Mouse (Mus musculus): Measurements from ENCODE around the gene Fli1. TPM values are rescaled to one million over a fixed set of nuclear protein-coding genes. Genes with fewer than 3 reads are reported as not detected.

The Fli1 gene
- total RNA-seq, 2 experiments from 2014 or later = 80.2 to 107 TPM

DNA sequence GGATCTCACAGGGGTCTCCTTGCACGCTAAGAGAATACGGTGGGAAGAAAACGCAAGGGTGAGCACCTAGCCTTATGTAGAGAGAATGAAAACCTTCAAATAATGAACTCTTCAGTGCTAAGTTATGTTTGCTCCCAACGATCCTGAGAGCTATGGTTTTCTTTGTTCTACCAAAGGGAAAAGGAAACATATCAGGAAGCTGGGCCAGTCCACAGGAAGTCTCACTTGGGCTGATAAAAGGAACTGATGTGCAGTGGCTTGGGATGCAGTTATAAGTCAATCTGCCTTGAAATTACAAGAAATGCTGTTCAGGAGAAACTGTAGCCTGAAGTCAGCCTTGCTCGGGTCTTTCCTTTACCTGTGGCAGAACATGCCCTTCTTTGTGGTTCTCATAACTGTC, 13.1 kb downstream of the Fli1 start:
- 0 out of 2 replicates have a peak, but pooled peaks have one; percentile 35 for ATAC-seq (replicated peaks; ENCODE audit: poor library complexity)

DNA sequence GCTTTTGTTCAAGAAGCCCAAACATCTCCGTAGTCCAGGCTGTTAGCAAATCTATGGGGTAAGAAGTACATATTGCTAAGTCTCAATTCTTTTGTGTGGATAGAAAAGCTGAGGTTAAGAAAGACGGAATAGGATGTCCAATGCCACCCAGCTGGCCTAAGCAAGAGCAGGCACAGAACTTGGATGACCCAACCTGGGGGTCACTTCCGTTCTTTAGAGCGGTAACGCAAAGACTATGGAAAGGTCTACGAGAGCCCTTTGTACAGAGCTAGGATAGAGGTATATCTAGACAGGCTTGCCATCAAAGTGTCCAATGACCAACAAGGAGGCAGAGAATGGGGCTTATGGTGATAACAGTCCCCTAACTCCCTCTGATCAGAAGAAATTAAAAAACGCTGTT, 15.3 kb downstream of the Fli1 start:
- ATAC-seq (replicated peaks; ENCODE audit: poor library complexity) = no peak

DNA sequence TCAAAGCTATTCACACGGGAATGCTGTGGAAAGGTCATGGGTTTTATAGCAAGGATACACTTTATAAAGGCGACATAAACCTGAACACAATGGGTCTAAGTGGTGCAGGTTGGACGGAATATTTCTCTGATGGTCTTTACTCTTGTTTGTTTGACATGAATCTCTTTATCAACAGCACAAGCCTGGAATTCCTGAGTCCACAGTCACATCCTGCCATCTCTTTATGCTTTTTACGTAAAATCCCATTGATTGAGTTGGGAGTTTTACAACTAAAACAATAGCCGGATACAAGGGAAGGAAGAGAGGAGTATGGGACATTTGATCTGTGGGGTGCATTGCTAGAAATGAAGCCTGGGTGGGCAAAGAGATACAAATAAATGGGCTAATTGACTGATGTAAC, 16.9 kb downstream of the Fli1 start:
- no peak for ATAC-seq (replicated peaks; ENCODE audit: poor library complexity)

DNA sequence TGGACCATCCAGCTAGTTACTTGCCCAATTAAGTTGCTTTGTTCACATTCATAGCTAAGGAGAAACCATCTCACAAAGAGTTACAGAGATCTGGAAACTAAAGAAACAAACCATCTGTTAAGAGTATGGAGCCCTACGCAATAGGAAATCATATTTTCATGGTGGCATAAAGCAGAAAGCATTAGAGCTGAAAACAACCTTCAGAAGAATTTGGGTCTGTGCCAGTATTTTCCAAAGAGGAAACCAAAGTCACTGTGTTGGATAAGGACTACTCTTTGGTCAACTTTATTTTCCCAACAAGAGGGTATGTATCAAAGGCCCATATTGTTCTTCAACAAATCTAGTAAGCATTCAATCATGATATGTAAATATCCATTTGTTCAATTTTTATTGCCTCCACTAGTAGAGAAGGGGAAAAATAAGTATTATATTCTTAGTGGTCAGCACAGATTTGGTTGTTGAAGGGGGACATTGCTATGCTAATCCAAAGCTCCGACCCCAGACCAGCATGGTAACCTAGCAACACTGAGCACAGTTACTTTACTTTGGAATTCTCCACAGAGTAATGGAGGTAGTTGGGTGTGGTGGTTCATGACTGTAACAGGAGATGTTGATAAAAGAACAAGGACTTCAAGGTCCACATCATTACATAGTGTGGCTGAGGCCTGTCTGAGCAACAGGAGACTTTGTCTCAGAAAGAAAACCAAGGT, 20.0 kb downstream of the Fli1 start:
- no peak for ATAC-seq (replicated peaks; ENCODE audit: poor library complexity)

DNA sequence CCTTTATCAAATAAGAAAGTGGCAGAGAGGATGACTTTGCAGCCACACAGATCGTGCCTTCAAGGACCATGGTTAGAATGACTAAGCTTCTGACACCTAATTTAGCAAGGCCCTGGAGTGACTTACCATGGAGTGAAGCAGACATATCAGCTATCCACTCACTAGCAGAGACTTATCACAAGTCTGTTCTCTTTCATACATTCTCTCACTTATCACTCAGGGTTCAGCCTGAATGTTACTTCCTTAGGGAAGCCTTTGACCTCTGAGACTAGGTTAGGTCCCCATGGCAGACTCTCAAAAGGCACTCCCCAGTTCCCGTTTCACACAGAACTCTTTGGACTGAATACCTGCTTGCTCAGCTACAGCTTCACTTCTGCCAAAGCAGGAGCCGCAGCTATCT, 21.3 kb downstream of the Fli1 start:
- ATAC-seq (replicated peaks; ENCODE audit: poor library complexity) = peak; percentile 45

DNA sequence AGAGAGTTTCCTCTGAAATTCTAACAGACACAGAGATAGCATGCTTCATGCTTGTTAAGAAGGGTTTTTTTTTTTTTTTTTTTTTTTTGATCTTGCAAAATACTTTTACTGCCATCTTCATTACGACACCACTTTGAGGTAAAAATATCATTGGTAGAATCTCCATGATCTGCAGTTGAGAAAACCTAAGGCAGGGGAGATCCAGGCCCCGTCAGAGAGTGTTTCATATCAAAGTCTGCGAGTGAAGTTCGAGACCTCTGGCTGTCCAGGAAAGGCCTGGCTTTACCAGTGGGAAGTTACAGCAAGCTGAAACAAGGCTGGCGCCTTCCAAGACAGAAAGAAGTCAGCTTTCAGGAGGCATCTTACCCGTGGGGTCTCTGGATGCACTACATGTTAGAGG, 21.8 kb downstream of the Fli1 start:
- peak; percentile 15 for ATAC-seq (replicated peaks; ENCODE audit: poor library complexity)

DNA sequence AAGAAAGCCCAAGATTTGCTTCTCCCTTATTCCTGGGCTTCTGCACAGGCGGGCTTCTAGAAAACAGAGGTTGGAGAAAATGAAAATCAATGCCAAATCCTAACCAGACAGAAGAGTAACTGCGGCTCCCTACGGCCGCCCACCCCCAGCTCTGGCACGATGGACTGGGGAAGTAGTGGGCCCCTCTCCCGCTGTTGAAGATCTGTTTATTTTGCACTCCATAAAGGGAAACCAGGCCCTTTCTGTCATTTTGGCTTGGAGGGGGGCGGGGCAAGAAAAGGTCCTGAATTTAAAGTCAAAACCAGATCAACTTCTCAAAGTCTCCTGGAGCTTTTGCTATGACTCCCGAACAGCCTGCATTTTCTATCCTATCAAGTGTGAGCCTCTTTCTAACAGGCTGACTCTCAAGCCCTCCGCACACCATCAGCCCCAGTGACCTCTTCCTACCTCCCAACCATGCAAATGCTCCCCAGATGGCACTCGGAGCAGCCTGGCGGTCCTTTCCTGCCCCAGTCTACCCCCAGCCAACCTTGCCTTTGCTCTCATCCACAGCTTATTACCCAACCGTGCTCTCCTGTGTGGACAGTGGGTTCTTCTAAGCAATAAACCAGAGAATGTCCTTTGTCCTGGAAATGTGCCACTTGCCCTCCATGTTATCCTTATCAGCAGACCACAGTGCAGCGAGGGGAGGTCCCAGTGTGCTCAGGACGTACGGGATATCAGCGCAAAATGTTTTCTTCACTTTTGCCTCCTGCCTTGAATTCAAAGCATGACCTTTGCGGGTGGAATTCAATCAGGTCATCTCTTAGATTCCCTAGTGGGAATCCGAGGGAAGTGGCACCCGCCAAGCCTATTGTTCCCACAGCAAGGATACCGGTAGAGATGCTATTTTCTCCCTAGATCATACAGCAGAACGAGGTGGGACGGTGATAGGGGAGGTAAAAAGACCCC, 23.3 kb downstream of the Fli1 start:
- ATAC-seq (replicated peaks; ENCODE audit: poor library complexity) = peak; percentile 27

DNA sequence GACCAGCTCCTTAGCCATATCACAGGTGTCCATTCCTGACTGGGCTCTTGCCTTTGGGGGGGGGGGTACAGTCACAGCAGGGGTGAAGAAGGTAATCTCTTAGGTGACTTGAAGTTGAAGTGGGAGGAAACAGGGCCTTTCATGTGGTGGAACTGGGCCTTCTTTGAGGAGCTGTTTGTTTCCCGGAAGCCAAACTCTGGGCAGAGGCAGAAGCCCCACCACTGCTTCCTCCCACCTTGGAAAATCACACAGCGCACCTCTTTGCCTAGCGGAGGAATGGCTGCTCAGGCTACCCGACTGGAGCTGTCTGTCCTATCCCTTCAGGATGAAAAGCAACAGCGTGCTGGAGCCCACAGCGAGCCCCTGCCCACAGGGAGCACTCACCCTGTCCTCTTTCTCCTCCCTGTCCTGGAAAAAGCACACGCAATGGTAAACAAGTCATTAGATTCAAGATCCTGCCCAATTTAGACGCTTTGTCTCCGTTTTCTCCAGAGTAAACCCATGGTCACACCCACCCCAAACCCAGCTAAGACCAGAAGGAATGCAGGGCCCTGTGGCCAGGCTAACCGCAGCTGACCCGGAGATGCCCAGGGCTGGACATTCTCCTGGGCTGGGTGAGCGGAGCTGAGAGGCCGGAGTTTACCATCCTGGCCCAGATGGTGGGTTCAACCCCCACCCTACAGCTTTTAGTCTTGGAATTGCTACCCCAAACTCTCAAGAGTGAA, 24.1 kb downstream of the Fli1 start:
- ATAC-seq (replicated peaks; ENCODE audit: poor library complexity) = no peak

DNA sequence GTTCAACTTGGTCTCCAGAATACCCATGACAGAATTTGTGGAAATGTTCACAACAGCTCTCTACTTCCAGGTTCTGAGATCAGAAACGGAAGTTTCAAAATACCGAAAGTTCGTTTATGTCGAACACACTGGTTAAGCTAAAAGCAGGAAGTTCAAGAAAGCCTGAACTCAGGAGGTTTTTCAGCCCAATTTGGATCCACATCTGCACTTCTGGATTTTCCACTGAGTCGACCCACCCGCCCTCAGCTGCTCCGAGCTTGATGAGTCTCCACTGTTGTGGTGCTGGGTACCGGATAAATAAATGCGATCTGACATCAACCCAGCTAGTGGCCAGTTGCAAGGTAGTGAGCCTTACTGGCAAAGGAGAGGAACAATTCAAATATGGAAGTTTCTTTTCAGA, 26.0 kb downstream of the Fli1 start:
- peak; percentile 23 for ATAC-seq (replicated peaks; ENCODE audit: poor library complexity)

DNA sequence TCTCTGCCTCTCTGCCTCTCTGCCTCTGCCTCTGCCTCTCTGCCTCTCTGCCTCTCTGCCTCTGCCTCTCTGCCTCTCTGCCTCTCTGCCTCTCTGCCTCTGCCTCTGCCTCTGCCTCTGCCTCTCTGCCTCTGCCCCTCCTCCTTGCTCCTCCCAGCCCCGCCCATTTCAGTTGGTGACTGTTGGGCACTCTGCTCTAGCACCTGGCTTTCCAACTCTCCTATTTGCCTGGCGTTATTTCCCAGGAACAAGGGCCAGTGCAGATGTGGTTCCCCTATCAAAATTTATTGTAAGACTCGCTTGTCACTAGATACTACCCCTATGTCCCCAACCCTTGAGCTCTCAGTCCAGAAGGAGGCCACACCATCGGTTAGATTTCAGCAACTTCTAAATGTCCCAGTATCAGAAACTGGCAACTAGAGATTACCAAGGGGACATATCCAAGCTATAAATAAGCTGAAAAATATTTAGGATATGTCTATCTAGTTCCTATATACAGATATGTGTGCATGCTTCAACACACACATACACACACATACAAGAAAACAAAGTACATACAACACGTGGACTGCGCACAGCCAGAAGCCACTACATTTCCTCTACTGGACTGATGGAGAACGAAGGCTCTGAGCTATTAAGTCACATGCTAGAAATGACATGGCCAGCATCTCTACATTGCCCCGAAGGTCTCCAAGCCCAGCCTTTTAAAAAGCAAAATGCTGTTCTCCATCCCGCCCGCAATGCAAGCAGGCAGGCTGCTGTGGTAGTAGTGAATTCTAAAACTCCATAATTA, 26.6 kb downstream of the Fli1 start:
- ATAC-seq (replicated peaks; ENCODE audit: poor library complexity) = peak; percentile 51

DNA sequence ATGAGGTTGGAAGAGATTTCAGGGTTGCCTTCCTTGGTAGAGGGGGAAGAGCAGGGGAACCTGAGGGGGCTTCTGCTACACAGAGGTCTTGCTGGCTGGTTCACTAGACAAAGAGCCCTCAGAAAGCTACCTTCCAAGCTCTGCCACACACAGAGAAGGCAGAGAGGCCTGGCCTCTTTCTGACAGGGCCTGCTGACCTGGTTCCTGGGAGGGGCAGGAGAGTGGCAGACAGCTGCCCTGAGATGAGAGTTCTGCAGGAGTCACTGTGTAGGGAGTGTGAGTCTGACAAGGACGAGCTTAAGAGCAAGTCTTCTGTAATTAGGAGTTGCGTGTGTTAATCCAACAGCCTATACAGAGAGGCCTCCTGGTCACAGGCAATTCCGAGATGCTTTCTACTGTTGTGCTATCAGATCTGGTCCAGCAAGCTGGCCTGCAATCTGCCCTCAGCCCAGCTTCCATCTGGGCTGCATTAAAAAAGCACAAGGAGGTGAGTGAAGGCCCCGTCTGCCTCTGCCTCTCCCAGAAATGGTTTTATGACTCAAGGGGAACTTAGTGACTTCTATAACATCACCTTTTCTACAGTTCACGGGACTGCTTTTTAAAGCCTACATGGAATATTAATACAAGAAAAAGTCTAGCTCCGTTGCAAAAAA, 28.1 kb downstream of the Fli1 start:
- no peak for ATAC-seq (replicated peaks; ENCODE audit: poor library complexity)

DNA sequence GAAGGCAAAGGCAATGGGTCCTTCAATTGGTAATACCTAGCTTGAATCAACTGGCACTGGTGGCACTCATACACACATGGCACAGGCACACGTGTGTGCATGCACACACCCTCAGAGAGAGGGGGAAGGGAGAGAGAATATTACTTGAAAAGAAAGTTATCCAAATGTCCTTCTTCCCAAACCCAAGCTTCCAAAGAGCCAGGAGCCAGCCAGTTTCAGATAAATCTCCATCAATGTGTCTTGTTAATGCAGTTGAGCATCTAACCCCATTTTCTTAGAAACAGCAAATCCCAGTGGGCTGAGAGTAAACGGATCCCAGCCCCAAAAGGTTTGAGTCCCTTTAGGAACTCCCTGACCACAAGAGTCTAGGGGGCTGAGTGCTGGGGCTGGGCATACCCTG, 29.2 kb downstream of the Fli1 start:
- ATAC-seq (replicated peaks; ENCODE audit: poor library complexity) = no peak

DNA sequence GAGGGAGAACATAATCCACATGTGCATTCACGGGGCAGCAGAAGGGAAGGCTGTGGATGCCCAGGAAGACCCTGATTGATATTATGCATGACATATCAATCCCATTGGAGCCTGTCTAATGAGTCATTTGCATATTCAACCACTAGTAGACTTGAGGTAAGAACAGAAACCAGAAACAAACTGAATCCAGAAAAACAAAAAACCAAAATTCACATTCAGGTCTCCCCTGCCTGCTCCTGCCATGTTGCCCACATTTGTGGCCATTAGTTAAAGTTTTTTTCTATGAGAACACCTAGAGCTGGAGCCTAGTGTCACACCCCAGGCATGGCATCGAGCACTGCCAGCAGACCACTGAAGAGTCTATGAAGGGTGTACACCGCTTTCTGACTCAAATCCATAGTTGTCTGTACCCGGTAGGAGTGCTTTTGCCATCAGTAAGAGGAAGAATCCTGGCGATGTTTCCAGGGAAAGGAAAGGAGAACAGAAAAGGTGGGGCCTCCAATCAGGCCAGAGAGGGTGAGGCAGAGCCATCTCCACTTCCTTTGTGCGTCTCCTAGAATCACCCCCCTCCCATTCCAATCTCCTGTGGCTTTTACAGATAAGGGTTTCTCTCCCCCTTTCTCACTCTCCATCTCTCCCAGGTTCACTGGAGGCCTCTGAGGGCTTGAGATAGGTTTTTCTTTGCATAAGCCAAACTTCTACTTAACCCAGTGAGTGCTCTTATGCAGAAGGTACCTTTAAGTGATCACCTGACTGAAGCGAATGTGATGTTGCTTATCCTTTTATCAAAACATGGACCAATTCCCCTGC, 32.0 kb downstream of the Fli1 start:
- no peak for ATAC-seq (replicated peaks; ENCODE audit: poor library complexity)

DNA sequence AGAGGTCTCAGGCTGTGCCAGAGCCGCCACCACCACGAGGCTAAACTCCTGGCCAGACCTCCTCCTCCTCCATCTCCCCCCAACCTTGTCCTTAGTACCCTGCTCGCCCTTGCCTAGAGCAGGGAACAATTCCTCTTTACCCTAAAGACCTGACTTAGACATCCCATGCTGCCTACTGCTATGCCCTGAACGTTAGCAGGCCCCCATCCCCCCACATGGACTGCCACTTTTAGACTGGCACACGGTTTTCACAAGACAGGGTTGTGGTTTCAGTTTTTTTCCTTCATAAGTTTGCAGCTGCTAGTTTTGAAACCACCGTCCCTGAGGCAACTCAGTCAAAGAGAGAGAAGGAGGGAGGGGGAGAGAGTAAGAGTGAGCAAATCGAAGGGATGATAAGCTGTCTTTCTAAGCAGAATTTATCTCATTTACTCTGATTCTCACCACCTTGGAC, 32.9 kb downstream of the Fli1 start:
- peak; percentile 49 for ATAC-seq (replicated peaks; ENCODE audit: poor library complexity)

DNA sequence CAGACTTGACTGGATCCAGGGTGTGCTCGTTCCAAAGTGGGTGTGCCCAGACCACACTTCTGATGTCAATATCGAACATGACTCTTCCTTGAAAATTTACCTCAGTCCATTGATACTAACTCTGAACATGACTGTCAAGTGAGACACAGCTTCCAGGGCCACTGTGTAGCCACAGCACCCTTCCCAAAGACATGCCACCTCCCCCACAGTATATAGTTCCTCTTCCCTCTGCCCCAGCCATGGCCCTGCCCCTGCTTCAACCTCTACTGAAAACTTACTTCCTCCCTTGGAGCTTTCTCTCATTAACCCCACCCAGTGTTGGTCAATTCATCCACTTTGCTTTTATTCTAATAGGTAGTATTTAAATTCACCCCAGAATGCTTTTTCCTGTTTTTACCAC, 34.0 kb downstream of the Fli1 start:
- peak; percentile 68 for ATAC-seq (replicated peaks; ENCODE audit: poor library complexity)

DNA sequence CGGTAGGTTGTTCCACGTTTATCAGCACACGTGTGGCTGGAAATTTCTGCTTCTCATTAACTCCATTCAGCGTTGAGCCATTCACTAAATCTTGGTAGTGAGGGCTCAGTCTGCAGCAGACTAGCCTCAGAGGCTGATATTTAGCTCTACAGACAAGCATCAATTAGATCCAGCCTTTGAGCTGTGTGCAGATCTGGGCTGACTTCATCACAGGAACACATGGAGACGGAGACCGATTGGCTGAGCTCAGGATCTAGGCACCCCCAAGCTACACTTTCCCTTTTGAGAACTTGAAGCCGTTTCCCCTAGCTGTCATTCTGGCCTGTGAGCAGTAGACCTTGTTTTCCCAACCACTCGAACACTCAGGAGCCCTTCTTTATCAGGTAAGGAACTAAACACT, 34.5 kb downstream of the Fli1 start:
- ATAC-seq (replicated peaks; ENCODE audit: poor library complexity) = peak; percentile 1; the same call in 1 of the 2 replicates

DNA sequence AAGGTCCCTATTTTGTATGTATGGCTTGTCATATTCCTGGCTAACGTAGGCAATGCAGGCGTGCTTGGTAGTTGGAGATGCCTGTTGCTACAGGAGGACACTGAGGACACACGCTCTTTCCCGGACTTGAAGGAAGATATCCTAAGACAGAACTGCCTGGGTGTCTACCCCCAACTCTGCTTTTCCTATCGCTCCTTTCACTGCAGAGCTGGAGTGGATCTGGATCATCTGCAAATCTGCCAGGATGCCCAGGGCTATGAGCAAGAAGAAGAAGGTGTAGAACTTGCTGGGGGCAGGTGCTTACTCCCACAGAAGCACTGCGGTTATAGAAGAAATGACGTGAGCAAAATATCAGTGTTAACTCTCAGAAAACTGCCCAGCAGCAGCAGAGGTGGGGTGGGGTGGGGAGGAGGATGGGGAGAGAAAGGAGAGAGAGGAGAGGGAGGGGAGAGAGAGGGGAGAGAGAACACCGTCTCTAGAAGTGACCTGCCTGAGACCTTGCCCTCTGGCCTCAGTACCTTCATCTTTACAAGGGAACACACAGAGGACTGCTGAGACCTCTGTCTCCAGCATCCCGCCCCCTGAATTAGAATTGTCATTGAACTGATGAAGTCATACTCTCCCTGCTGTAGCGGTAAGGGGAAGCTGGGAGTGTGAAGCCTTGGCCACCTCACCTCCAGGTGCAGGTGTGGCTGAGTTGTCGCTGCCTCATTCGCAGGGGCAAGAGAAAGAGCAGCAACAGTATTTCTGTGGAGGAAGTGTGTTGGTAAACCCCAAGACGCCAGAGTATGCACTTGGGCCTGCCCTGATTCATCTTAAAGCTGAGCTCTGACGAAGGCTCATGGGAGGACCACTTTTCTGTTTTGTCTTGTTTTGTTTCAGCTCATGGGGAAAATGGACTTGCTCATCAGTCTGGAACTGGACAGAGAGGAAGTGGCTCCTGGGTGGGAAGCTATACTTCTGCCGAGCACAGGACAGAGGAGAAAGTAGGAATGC, 35.5 kb downstream of the Fli1 start:
- ATAC-seq (replicated peaks; ENCODE audit: poor library complexity) = no peak

DNA sequence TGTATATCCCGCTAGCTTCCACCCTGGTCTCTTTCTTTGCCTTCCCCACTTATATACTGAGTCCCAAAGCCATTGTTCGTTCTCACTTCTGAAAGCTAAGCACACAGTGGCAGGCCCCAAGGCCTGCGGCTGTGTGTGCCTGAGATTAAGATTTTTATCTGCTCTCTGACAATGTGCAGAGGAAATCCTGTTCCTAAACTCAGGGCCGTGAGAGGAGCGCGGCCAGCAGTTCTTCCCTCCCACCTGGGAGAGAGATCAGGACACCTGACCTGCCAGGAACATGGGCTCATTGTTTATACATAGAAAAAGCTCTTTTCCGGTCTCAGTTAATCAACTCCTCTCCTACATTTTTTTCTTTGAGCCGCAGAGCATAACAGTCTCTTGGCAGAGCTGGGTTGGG, 36.5 kb downstream of the Fli1 start:
- peak; percentile 9; the same call in 1 of the 2 replicates for ATAC-seq (replicated peaks; ENCODE audit: poor library complexity)

Data from megakaryocyte progenitor cell, adult 5-6 weeks (primary cell).